Mouse (Mus musculus) heart, postnatal 0 days (tissue): ENCODE data around the gene Ryr2. TPM values are rescaled to one million over a fixed set of nuclear protein-coding genes. Genes with fewer than 3 reads are reported as not detected.
"Not testable (repeated sequence)": the region's sequence is repeated elsewhere in the genome, so short reads cannot be mapped to it uniquely, and the experiment has no call there.

ENCODE experiments used
- ATAC-seq: fragments of 200-750 bp; cut with Nextera tagmentation; 2 replicates; pipeline ENCODE4 v1.8.0; 2017; ENCODE audit warnings: low read depth, moderate number of reproducible peaks, moderate library complexity; ENCODE audit not compliant: insufficient read depth
- DNase-seq: peaks from one replicate; pipeline ENCODE4 v3.0.0-alpha.2; 2016; ENCODE audit warnings: low spot score
- H3K27ac ChIP-seq: fragments of 300-500 bp; sonication (generic); 2 replicates; pipeline ENCODE4 v1.5.1; 2014; ENCODE audit warnings: low read depth, mild to moderate bottlenecking
- H3K27me3 ChIP-seq: fragments of 300-500 bp; sonication (generic); 2 replicates; pipeline ENCODE4 v1.6.1; 2014; ENCODE audit warnings: low read length, mixed read lengths; ENCODE audit not compliant: control insufficient read depth, insufficient read depth
- H3K36me3 ChIP-seq: fragments of 300-500 bp; sonication (generic); replicated peaks from 2 replicates; pipeline ENCODE4 v1.6.1; 2014; ENCODE audit warnings: low read length, mixed read lengths; ENCODE audit not compliant: control insufficient read depth, insufficient read depth
- H3K4me1 ChIP-seq: fragments of 300-500 bp; sonication (generic); 2 replicates; pipeline ENCODE4 v1.6.1; 2014; ENCODE audit warnings: antibody characterized with exemption; ENCODE audit not compliant: control insufficient read depth, insufficient read depth
- H3K4me2 ChIP-seq: fragments of 300-500 bp; sonication (generic); 2 replicates; pipeline ENCODE4 v1.6.1; 2014; ENCODE audit warnings: low read depth, mild to moderate bottlenecking, low read length, moderate library complexity
- H3K4me3 ChIP-seq: fragments of 300-500 bp; sonication (generic); 2 replicates; pipeline ENCODE4 v1.5.1; 2014; ENCODE audit warnings: low read depth, low read length
- H3K9ac ChIP-seq: fragments of 300-500 bp; sonication (generic); replicated peaks from 2 replicates; pipeline ENCODE4 v1.6.1; 2014; ENCODE audit warnings: low read depth, low read length, mixed read lengths
- H3K9me3 ChIP-seq: fragments of 300-500 bp; sonication (generic); replicated peaks from 2 replicates; pipeline ENCODE4 v1.6.1; 2016; ENCODE audit warnings: low read length; ENCODE audit not compliant: control insufficient read depth
- CTCF ChIP-seq: IDR thresholded peaks from 2 replicates; pipeline ENCODE4 v1.5.1; 2016; ENCODE audit warnings: antibody characterized with exemption, control low read depth, low read depth
- EP300 ChIP-seq: IDR thresholded peaks from 2 replicates; pipeline ENCODE4 v1.6.1; 2016; ENCODE audit warnings: antibody characterized with exemption, low read depth
- WGBS: fragments of 180-500 bp; shearing (Covaris S2); extraction: QIAGEN DNeasy Blood & Tissue Kit; methylation state at CpG from one replicate; pipeline ENCODE4 v1.1.7; 2014; 5-methylcytosine and 5-hydroxymethylcytosine counted together
- polyA plus RNA-seq: library from polyadenylated mRNA; unstranded; fragments of >200 nt; fragmentation: Nextera tagmentation; extraction: Ambion mirVana; gene quantifications from 2 replicates; pipeline ENCODE4 v1.2.1, GENCODE M21; 2015
- total RNA-seq: library from RNA; depleted of rRNA; stranded (reverse); fragments of >200 nt; gene quantifications from 2 replicates; pipeline ENCODE4 v1.2.3, GENCODE M21; 2014; ENCODE audit warnings: low replicate concordance; rRNA removed

Ryr2 gene
- total RNA-seq (317 and 396 TPM in 2 replicates), polyA plus RNA-seq (48.2 and 61.4 TPM in 2 replicates)

GRCm38 (mm10) chr13:12106662-12107632 lies at the start of gene Ryr2:
Ryr2 (minus strand) TSS chr13:12106945.
- Histone ChIP-seq H3K4me3 (peak within 1 kb of the TSS; percentile 92), H3K36me3 (0 out of 2 replicates have a peak, but pooled peaks cover 4% of the 10 kb centered on the region), H3K27me3 (peaks cover 12% of the 10 kb centered on the region; the same call in 1 of the 2 replicates), H3K9me3 (no peaks in the 10 kb centered on the region), H3K4me1 (no peaks in the 10 kb centered on the region), H3K9ac (peak within 1 kb of the TSS; percentile 96), H3K27ac (peak within 1 kb of the TSS; percentile 98), H3K4me2 (peak within 1 kb of the TSS; percentile 65)
- DNase-seq: peak; percentile 65
- ATAC-seq: peak; percentile 80
- no peak; the same call in 1 of the 2 replicates for TF ChIP-seq EP300
- TF ChIP-seq CTCF: peak; percentile 65
- WGBS: 16% methylated on average over 45 of the region's 64 CpGs

DNA sequence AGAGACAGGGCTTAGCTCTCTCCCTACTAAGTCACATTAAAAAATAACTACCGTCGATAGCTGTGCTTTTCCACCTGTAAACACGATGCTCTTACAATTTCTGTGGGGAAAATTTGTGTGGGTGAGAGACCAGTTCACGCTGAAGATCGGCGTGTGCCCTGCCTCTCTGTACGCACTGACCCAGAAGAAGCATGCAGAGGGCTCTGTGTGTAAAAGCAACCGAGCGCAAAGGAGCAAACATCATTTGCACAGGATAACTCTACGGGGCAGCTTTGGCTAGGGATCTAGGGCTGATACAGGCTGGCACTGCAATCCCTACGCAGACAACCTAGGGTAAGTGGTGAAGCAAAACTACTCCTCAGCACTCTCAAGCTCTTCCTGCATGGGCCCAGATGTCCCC lies 47.2 kb upstream of the Ryr2 start:
- Histone ChIP-seq H3K27ac (no peak overlapping the region), H3K4me2 (no peak overlapping the region)
- TF ChIP-seq EP300 (no peak), CTCF (no peak)

DNA sequence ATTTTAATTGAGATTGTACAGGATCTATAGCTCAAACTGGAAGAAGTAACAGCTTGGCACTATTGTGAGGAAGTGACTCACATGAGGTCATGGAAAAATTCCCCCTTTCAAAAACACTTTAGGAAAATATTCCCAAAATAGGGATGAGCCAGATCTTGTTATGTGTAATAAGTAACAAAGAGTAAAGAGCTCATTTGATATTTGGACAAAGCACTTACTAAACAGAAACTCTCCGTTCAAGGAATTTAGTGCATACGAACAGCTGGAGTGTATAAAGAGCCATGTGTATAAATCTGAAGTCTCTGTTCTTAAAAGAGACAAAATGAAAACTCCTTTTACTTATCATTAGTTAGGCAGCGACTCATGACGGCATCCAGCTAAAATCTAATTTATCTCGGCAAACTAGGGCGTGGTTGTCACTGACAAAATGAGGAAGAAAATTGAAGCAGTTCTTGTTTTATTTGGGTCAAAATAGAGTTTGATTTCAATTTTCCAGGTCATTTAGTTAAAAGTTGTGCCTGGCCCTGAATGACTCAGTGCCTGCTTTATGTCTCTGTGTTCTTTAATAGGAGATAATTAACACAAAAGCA lies 40.3 kb upstream of the Ryr2 start:
- Histone ChIP-seq H3K9ac (no peak overlapping the region), H3K4me1 (no peaks in the 10 kb centered on the region), H3K9me3 (no peaks in the 10 kb centered on the region), H3K4me2 (no peak overlapping the region), H3K4me3 (no peak overlapping the region), H3K27me3 (no peaks in the 10 kb centered on the region), H3K36me3 (no peaks in the 10 kb centered on the region), H3K27ac (no peak overlapping the region)
- ATAC-seq: no peak
- DNase-seq: no peak
- 57% methylated on average over 6 of the region's 6 CpGs for WGBS
- TF ChIP-seq CTCF (no peak), EP300 (no peak)

More for the DNA sequence above, 47.2 kb upstream of the Ryr2 start:
- Histone ChIP-seq H3K9me3 (no peaks in the 10 kb centered on the region), H3K4me3 (no peak overlapping the region), H3K36me3 (no peaks in the 10 kb centered on the region), H3K9ac (no peak overlapping the region), H3K4me1 (peaks cover 2% of the 10 kb centered on the region; the same call in 1 of the 2 replicates), H3K27me3 (no peaks in the 10 kb centered on the region)
- DNase-seq: no peak
- ATAC-seq: no peak
- WGBS: 86% methylated on average over 11 of the region's 11 CpGs

- WGBS: 77% methylated on average over 2 of the region's 2 CpGs
- no peaks in the 10 kb centered on the region for H3K27me3 ChIP-seq
- no peak for ATAC-seq
These were observed 39.7 kb upstream of the Ryr2 start for GRCm38 (mm10) chr13:12146402-12146801.

GRCm38 (mm10) chr13:12143347-12143746 lies 36.6 kb upstream of the Ryr2 start:
- H3K27me3 ChIP-seq: no peaks in the 10 kb centered on the region
- H3K4me3 ChIP-seq: no peak overlapping the region
- H3K36me3 ChIP-seq: no peaks in the 10 kb centered on the region
- TF ChIP-seq EP300 (no peak), CTCF (no peak)
- no peak for ATAC-seq
- 59% methylated on average over 5 of the region's 5 CpGs for WGBS
- no peak overlapping the region for H3K9ac ChIP-seq
- H3K9me3 ChIP-seq: no peaks in the 10 kb centered on the region
- H3K27ac ChIP-seq: no peak overlapping the region
- DNase-seq: no peak
- no peak overlapping the region for H3K4me2 ChIP-seq
- H3K4me1 ChIP-seq: 0 out of 2 replicates have a peak, but pooled peaks cover 6% of the 10 kb centered on the region

More at GRCm38 (mm10) chr13:12146402-12146801, 39.7 kb upstream of the Ryr2 start:
- Histone ChIP-seq H3K4me2 (no peak overlapping the region), H3K9me3 (no peaks in the 10 kb centered on the region), H3K4me3 (no peak overlapping the region), H3K36me3 (no peaks in the 10 kb centered on the region), H3K9ac (no peak overlapping the region), H3K27ac (no peak overlapping the region), H3K4me1 (no peaks in the 10 kb centered on the region)
- TF ChIP-seq EP300: no peak
- TF ChIP-seq CTCF: no peak
- no peak for DNase-seq

DNA sequence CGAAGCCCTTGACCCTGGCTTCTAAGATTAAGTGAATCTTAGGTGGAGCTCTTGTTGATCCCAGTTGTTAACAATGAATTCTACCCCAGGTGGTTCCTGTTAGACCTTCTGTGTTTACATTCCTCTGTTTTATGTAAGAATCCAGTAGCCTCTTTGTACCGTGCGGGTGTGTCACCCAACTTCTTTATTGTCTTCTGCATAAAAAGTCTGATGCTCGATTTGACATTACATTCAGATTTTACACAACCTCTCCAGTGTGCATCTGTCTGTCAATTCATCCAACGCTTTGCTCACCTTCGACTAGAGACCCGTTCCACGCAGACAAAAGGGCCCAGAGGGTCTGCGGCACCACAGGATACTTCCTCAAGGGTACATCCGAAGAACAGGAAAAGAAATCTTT lies 29.7 kb upstream of the Ryr2 start:
- not testable (repeated sequence) for H3K27me3 ChIP-seq, H3K36me3 ChIP-seq, ATAC-seq, DNase-seq, H3K27ac ChIP-seq, H3K4me2 ChIP-seq, H3K9ac ChIP-seq, H3K9me3 ChIP-seq, H3K4me3 ChIP-seq
- 86% methylated on average over 10 of the region's 10 CpGs for WGBS
- H3K4me1 ChIP-seq: peaks cover 25% of the 10 kb centered on the region
